Mouse (Mus musculus) heart, postnatal 0 days (tissue): ENCODE data around the gene Ubtf.

Experiments
- CTCF ChIP-seq: IDR thresholded peaks from 2 replicates; pipeline ENCODE4 v1.5.1; 2016; ENCODE audit warnings: antibody characterized with exemption, control low read depth, low read depth
- EP300 ChIP-seq: IDR thresholded peaks from 2 replicates; pipeline ENCODE4 v1.6.1; 2016; ENCODE audit warnings: antibody characterized with exemption, low read depth

DNA sequence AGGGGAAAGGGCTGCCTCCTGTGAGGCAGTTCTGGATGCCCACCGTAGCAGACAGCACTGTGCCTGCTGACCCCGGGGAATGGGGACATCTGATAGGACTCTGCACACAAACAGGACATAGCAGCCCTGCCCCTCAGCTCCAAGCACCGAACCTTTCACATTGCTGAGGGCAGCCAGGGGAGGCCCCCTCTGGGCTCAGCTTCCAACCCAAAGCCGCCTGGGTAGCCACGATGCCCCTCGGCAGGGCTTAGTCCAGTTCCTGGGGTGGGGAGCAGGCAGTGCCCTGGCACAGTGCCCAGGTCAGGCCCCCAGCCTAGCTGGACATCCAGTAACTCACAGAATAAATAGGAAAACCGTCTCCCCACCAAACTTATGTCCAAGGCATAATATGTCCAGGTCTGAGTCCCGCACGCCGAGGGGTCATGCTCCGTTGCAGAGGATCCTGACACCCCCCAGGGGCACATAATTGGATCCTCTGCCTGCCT is 28.4 kb downstream of the Ubtf start:
- TF ChIP-seq CTCF (no peak), EP300 (no peak)
